Mouse (Mus musculus): ENCODE data around the gene Sdhd.

DNA sequence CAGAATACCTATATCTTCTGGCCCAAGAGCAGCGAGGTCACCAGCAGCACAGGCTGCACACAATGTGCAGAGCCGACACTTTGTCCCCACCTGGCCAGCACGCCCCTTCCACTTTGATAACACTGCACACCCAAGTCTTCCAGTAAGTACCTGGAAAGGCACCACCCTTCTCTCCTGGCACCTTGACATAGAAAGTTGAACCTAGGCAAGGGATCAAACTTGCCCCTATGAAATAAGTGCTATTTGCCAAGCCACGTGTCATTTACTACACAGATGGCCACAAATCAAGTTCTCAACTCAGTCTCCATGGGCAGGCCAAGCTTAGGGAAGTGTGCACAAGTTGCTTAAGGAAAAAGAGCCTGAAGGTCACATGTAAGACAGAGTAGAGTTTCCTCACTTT, 16.7 kb downstream of the Sdhd start:
- TF ChIP-seq CTCF (IDR thresholded peaks at IDR 0.05; ENCODE audit: control insufficient read depth, insufficient read depth, insufficient replicate concordance, low read depth, low read length) (no peak), POLR2A (IDR thresholded peaks at IDR 0.05; ENCODE audit: control insufficient read depth, low read depth, low read length) (no peak)
